Mouse (Mus musculus): ENCODE data around the gene Ctrl. TPM values are rescaled to one million over a fixed set of nuclear protein-coding genes. Genes with fewer than 3 reads are reported as not detected.

Ctrl gene
- polyA plus RNA-seq, 1 experiment = not detected

- TF ChIP-seq GATA1 (IDR thresholded peaks at IDR 0.05; ENCODE audit: low read length) (no peak), TAL1 (IDR thresholded peaks at IDR 0.05; ENCODE audit: low read length) (no peak)
- H3K9me3 ChIP-seq (ENCODE audit: control insufficient read depth, low read length) = no peaks in the 10 kb centered on the region
- peaks cover 95% of the 10 kb centered on the region for H3K36me3 ChIP-seq (ENCODE audit: control insufficient read depth)
- no peaks in the 10 kb centered on the region for H3K27me3 ChIP-seq (ENCODE audit: control insufficient read depth)
- peaks cover 5% of the 10 kb centered on the region for H3K4me1 ChIP-seq (ENCODE audit: control insufficient read depth)
- no peak overlapping the region for H3K4me3 ChIP-seq (replicated peaks)
Observed at GRCm38 (mm10) chr8:105890870-105891269, 42.8 kb downstream of the Ctrl start.

GRCm38 (mm10) chr8:105889756-105890465 lies 43.8 kb downstream of the Ctrl start:
- no peaks in the 10 kb centered on the region for H3K9me3 ChIP-seq (ENCODE audit: control insufficient read depth, low read length)
- TF ChIP-seq TAL1 (IDR thresholded peaks at IDR 0.05; ENCODE audit: low read length) = no peak
- TF ChIP-seq GATA1 (IDR thresholded peaks at IDR 0.05; ENCODE audit: low read length) = no peak
- peaks cover 99% of the 10 kb centered on the region for H3K36me3 ChIP-seq (ENCODE audit: control insufficient read depth)
- H3K4me3 ChIP-seq (replicated peaks) = no peak overlapping the region
- H3K27me3 ChIP-seq (ENCODE audit: control insufficient read depth) = no peaks in the 10 kb centered on the region
- peaks cover 5% of the 10 kb centered on the region for H3K4me1 ChIP-seq (ENCODE audit: control insufficient read depth)

Other genes with a start within 250 kb of the Ctrl start
- gene Carmil2, start 247.6 kb downstream of the Ctrl start, polyA plus RNA-seq (2012) = 3.4 and 4.2 TPM in 2 replicates
- gene Acd, start 232.8 kb downstream of the Ctrl start, polyA plus RNA-seq (2012) = 3.8 and 4.5 TPM in 2 replicates
- 0.73 and 0.78 TPM in 2 replicates for gene Pard6a, start 232.7 kb downstream of the Ctrl start, polyA plus RNA-seq (2012)
- gene 4933405L10Rik, start 226.2 kb downstream of the Ctrl start, polyA plus RNA-seq (2012) = not detected in 2 replicates
- gene Enkd1, start 225.7 kb downstream of the Ctrl start, polyA plus RNA-seq (2012) = 2.4 TPM in 2 replicates
- gene Gfod2, start 175.2 kb downstream of the Ctrl start, polyA plus RNA-seq (2012) = 0.24 and 0.41 TPM in 2 replicates
- 24.4 and 25.6 TPM in 2 replicates for gene Ranbp10, start 106.5 kb downstream of the Ctrl start, polyA plus RNA-seq (2012)
- 0.02 TPM in 1 of 2 replicates, not detected in the other for gene Tsnaxip1, start 106.1 kb downstream of the Ctrl start, polyA plus RNA-seq (2012)
- gene Cenpt, start 80.6 kb downstream of the Ctrl start, polyA plus RNA-seq (2012) = 7.1 and 9.1 TPM in 2 replicates
- gene Thap11, start 78.7 kb downstream of the Ctrl start, polyA plus RNA-seq (2012) = 2.8 and 3.4 TPM in 2 replicates
- 8.1 and 9.1 TPM in 2 replicates for gene Nutf2, start 73.3 kb downstream of the Ctrl start, polyA plus RNA-seq (2012)
- gene Edc4, start 53.0 kb downstream of the Ctrl start, polyA plus RNA-seq (2012) = 1.1 and 1.3 TPM in 2 replicates
- gene Nrn1l, start 40.3 kb downstream of the Ctrl start, polyA plus RNA-seq (2012) = 0.27 and 0.39 TPM in 2 replicates
- gene Pskh1, start 33.4 kb downstream of the Ctrl start, polyA plus RNA-seq (2012) = 0.79 and 1.4 TPM in 2 replicates
- 3.2 and 4.6 TPM in 2 replicates for gene Psmb10, start 4.6 kb upstream of the Ctrl start, polyA plus RNA-seq (2012)
- 0.33 and 0.36 TPM in 2 replicates for gene Lcat, start 9.5 kb upstream of the Ctrl start, polyA plus RNA-seq (2012)
- gene Slc12a4, start 32.2 kb upstream of the Ctrl start, polyA plus RNA-seq (2012) = 1.7 and 1.9 TPM in 2 replicates
- not detected in 2 replicates for gene Dpep3, start 45.6 kb upstream of the Ctrl start, polyA plus RNA-seq (2012)
- gene Dus2, start 57.5 kb upstream of the Ctrl start, polyA plus RNA-seq (2012) = 0.25 and 0.47 TPM in 2 replicates
- gene Dpep2nb, start 72.1 kb upstream of the Ctrl start, polyA plus RNA-seq (2012) = not detected in 2 replicates
- gene Ddx28, start 78.0 kb upstream of the Ctrl start, polyA plus RNA-seq (2012) = 0.74 and 1.1 TPM in 2 replicates
- 0.45 and 0.54 TPM in 2 replicates for gene Nfatc3, start 125.0 kb upstream of the Ctrl start, polyA plus RNA-seq (2012)
- 0.02 TPM in 1 of 2 replicates, not detected in the other for gene Esrp2, start 203.1 kb upstream of the Ctrl start, polyA plus RNA-seq (2012)
- gene Pla2g15, start 216.5 kb upstream of the Ctrl start, polyA plus RNA-seq (2012) = 0.10 and 0.11 TPM in 2 replicates
- gene Slc7a6, start 235.0 kb upstream of the Ctrl start, polyA plus RNA-seq (2012) = 0.03 and 0.06 TPM in 2 replicates

Data from erythroblast, embryonic 14.5 days (primary cell).